Mouse (Mus musculus) embryonic facial prominence, embryonic 13.5 days (tissue): ENCODE measurements around the gene Neu1. TPM values are rescaled to one million over a fixed set of nuclear protein-coding genes. Genes with fewer than 3 reads are reported as not detected.
"Not testable (repeated sequence)": the region's sequence is repeated elsewhere in the genome, so short reads cannot be mapped to it uniquely, and the experiment has no call there.

Experiments used
- ATAC-seq: fragments of 200-750 bp; cut with Nextera tagmentation; 2 replicates; pipeline ENCODE4 v1.8.0; 2017; ENCODE audit warnings: low read depth; ENCODE audit not compliant: insufficient number of reproducible peaks, insufficient read depth, low FRiP score, low TSS enrichment
- H3K27ac ChIP-seq: fragments of 300-500 bp; sonication (generic); 2 replicates; pipeline ENCODE4 v1.5.1; 2015; ENCODE audit warnings: moderate library complexity, mild to moderate bottlenecking, inconsistent platforms
- H3K27me3 ChIP-seq: fragments of 300-500 bp; sonication (generic); 2 replicates; pipeline ENCODE4 v1.6.1; 2015; ENCODE audit warnings: mild to moderate bottlenecking, inconsistent platforms
- H3K36me3 ChIP-seq: fragments of 300-500 bp; sonication (generic); 2 replicates; pipeline ENCODE4 v1.6.1; 2015; ENCODE audit warnings: mild to moderate bottlenecking, inconsistent platforms
- H3K4me1 ChIP-seq: fragments of 300-500 bp; sonication (generic); 2 replicates; pipeline ENCODE4 v1.6.1; 2015; ENCODE audit warnings: inconsistent platforms
- H3K4me2 ChIP-seq: fragments of 300-500 bp; sonication (generic); 2 replicates; pipeline ENCODE4 v1.6.1; 2015; ENCODE audit warnings: moderate library complexity, mild to moderate bottlenecking, inconsistent platforms
- H3K4me3 ChIP-seq: fragments of 300-500 bp; sonication (generic); 2 replicates; pipeline ENCODE4 v1.5.1; 2015; ENCODE audit warnings: mild to moderate bottlenecking, inconsistent platforms
- H3K9ac ChIP-seq: fragments of 300-500 bp; sonication (generic); 2 replicates; pipeline ENCODE4 v1.6.1; 2015; ENCODE audit warnings: mild to moderate bottlenecking, inconsistent platforms
- H3K9me3 ChIP-seq: fragments of 300-500 bp; sonication (generic); 2 replicates; pipeline ENCODE4 v1.6.1; 2016; ENCODE audit warnings: inconsistent platforms
- WGBS: fragments of 180-500 bp; shearing (Covaris S2); methylation state at CpG from one replicate; pipeline ENCODE4 v1.1.7; 2015; ENCODE audit warnings: mixed read lengths; 5-methylcytosine and 5-hydroxymethylcytosine counted together
- polyA plus RNA-seq: library from polyadenylated mRNA; unstranded; fragments of >200 nt; fragmentation: Nextera tagmentation; extraction: Ambion mirVana; gene quantifications from 2 replicates; pipeline ENCODE4 v1.2.1, GENCODE M21; 2015

Neu1 gene
- polyA plus RNA-seq, 1 experiment from 2014 or later: 18.8 TPM

DNA sequence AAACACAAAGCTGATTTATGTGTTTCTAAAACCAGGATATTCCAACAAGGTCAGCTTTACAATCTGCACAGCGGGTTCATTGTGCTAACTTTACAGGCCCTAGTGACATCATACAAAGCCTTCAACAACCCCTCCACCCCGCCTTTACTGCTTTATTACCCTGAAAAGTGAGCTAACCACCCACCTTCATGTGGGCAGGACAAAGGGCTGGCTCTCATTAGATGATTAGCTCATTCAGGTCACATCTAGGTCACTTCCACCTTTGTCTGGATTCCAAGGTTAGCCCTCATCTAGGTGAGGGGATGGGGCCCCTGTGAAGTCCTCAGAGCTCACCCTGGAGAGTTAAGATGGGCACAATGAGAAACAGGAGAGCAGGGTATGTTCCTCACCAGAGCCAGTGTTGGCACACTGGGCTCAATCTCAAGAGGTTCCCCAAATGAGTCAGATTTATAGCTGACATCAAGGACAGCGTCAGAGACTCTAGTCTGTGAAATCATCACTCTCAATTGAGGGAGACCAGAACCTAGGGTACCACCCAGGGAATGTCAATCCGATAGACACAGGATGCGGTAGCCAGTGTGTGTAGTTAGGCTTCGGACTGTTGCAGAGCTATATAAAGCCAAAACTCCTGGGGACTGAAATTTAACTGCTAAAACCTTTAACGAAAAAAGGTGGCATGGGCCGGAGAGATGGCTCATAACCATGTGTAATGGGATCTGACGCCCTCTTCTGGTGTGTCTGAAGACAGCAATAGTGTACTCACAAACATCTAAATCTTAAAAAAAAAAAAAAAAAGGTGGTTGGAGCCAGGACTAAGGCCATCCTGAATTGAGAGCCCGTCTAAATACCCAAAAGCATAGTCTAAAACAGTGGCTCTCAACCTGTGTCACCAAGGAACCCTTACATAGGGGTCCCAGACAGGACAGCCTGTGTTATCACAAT lies 19.7 kb downstream of the Neu1 start:
- H3K27me3 ChIP-seq: peaks cover under 1% of the 10 kb centered on the region
- peaks cover 20% of the 10 kb centered on the region for H3K36me3 ChIP-seq
- peak overlapping the region; percentile 94 for H3K4me3 ChIP-seq
- 28% methylated on average over 10 of the region's 10 CpGs for WGBS
- H3K9ac ChIP-seq: peak overlapping the region; percentile 100
- peaks cover 10% of the 10 kb centered on the region for H3K4me1 ChIP-seq
- peak overlapping the region; percentile 94 for H3K27ac ChIP-seq
- H3K4me2 ChIP-seq: peak overlapping the region; percentile 72
- H3K9me3 ChIP-seq: no peaks in the 10 kb centered on the region
- no peak for ATAC-seq

DNA sequence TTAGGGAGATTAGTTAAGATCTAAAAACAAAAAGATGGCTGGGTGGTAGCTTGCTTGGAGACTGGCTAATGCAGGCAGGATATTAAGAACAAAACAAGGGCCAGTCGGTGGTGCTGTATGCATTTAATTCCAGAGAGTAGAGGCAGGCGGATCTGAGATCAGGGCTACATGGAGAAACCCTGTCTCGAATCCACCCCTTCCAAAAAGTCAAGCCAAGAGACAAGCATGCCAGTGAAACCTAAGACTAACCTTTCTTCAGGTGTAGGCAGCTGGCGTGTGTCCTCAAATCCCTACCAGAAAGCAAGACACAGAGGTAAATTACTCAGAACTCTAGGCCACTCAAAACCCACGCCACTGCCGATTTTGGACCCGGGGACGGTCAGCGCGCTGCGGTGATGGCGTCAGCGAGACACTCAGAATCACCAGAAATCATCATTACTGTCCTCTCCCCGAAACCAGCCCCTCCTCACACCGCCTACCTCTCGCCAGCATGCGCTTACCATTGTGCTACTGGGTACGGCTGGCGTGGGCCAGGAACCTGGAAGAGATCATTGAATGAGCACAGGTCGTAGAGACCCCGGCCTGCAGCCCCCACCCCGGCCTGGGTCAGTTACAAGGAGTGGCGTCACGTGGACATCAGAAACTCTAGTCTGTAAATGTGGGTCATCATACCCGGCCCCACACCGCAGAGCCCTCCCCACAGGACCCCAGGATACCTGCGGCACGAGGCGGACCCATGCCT lies 20.8 kb downstream of the Neu1 start:
- H3K27me3 ChIP-seq: peaks cover 5% of the 10 kb centered on the region
- WGBS: under 1% methylated on average over 29 of the region's 29 CpGs
- peak overlapping the region; percentile 72 for H3K4me2 ChIP-seq
- peaks cover 10% of the 10 kb centered on the region for H3K4me1 ChIP-seq
- H3K36me3 ChIP-seq: peaks cover 20% of the 10 kb centered on the region
- peak overlapping the region; percentile 94 for H3K4me3 ChIP-seq
- H3K9ac ChIP-seq: peak overlapping the region; percentile 100
- peak overlapping the region; percentile 94 for H3K27ac ChIP-seq
- H3K9me3 ChIP-seq: no peaks in the 10 kb centered on the region
- ATAC-seq: peak; percentile 60

DNA sequence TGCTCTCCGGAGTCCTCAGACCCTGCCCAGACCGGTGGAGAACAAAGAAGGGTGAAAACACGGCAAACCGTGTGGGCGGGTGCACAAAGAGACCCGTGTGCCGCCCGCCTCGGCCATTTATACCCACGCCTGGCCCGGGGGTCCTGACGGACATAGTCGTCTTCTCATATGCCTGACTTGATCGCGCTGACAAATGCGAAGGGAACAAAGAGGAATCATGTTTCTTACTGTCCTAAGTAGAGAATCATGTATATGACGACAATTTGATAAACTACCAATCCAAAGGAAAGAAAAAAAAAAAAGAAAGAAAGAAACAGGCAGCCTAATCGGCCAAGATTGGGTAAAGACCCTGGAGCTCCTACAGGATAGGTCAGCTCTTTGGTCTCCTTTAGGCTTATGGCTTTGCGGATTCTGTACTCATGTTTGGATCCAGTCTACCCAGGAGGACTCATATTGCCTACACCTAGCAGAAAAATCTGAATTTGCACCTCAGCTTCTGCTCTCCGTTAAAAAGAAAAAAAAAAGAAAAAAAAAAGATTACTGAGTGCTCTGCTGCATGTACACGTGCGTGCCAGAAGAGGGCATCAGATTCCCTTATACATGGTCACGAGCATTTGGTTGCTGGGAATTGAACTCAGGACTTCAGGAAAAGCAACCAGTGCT lies 21.5 kb downstream of the Neu1 start:
- under 1% methylated on average over 23 of the region's 23 CpGs for WGBS
- Histone ChIP-seq H3K36me3 (peaks cover 20% of the 10 kb centered on the region), H3K4me3 (peak overlapping the region; percentile 94), H3K27ac (peak overlapping the region; percentile 94), H3K27me3 (peaks cover 7% of the 10 kb centered on the region), H3K4me1 (peaks cover 10% of the 10 kb centered on the region), H3K9me3 (no peaks in the 10 kb centered on the region), H3K4me2 (peak overlapping the region; percentile 72), H3K9ac (peak overlapping the region; percentile 100)
- ATAC-seq: peak; percentile 69

DNA sequence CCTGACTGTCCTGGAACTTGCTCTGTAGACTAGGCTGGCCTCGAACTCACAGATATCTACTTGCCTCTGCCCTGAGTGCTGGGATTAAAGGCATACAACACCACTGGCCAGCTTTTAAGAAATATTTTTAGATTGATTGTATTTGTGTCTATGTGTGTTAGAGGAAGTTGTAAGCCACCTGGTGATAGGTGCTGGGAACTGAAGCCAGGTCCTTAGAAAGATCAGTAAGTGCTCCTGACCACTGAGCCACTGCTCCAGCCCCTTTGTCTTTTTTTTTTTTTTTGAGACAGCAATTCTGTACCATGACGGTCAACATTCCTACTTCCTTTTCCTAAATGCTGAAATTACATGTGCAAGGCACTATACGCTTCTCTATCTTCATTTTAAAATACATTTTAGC lies 22.2 kb downstream of the Neu1 start:
- Histone ChIP-seq H3K36me3 (peaks cover 20% of the 10 kb centered on the region), H3K27me3 (peaks cover 7% of the 10 kb centered on the region), H3K4me3 (peak overlapping the region; percentile 94), H3K9me3 (no peaks in the 10 kb centered on the region), H3K27ac (peak overlapping the region; percentile 94; the same call in 1 of the 2 replicates), H3K9ac (no peak overlapping the region), H3K4me1 (peaks cover 10% of the 10 kb centered on the region), H3K4me2 (peak overlapping the region; percentile 72)
- ATAC-seq: no peak
- 90% methylated on average over 3 of the region's 3 CpGs for WGBS

- Histone ChIP-seq H3K9ac (no peak overlapping the region), H3K4me2 (no peak overlapping the region), H3K27me3 (peaks cover 7% of the 10 kb centered on the region), H3K4me3 (no peak overlapping the region), H3K9me3 (no peaks in the 10 kb centered on the region), H3K27ac (no peak overlapping the region), H3K4me1 (peaks cover 10% of the 10 kb centered on the region), H3K36me3 (peaks cover 20% of the 10 kb centered on the region)
- 82% methylated on average over 4 of the region's 4 CpGs for WGBS
- ATAC-seq: no peak
Measured at GRCm38 (mm10) chr17:34953904-34954303, 22.9 kb downstream of the Neu1 start.

- no peak for ATAC-seq
- Histone ChIP-seq H3K4me1 (peaks cover 11% of the 10 kb centered on the region), H3K36me3 (peaks cover 15% of the 10 kb centered on the region), H3K27me3 (peaks cover 7% of the 10 kb centered on the region), H3K9ac (peak overlapping the region; percentile 44), H3K9me3 (no peaks in the 10 kb centered on the region), H3K27ac (no peak overlapping the region), H3K4me3 (no peak overlapping the region), H3K4me2 (no peak overlapping the region)
- 54% methylated on average over 4 of the region's 4 CpGs for WGBS
Measured at GRCm38 (mm10) chr17:34954831-34955230, 23.8 kb downstream of the Neu1 start.

DNA sequence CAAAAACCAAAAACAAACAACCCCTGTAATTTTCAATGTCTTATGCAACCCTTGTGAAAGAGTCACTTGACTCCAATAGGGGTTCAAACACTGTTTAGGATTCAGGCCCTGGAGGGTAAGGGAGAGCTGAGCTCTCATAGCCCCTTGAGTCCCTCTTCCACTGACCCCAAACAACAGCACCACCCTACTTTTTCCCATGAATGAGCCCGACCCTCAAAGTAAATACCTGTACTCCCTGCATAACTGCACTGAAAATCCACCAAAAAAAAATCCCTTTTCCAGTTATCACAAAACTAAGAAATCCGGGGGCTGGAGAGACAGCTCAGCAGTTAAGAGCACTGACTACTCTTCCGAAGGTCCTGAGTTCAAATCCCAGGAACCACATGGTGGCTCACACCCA lies 24.8 kb downstream of the Neu1 start:
- ATAC-seq: no peak
- Histone ChIP-seq H3K27me3 (peaks cover 7% of the 10 kb centered on the region), H3K4me3 (no peak overlapping the region), H3K9ac (no peak overlapping the region), H3K4me2 (no peak overlapping the region), H3K36me3 (peaks cover 4% of the 10 kb centered on the region), H3K9me3 (no peaks in the 10 kb centered on the region), H3K27ac (no peak overlapping the region), H3K4me1 (peaks cover 10% of the 10 kb centered on the region)
- 83% methylated on average over 3 of the region's 3 CpGs for WGBS

- peaks cover 7% of the 10 kb centered on the region for H3K4me1 ChIP-seq
- WGBS: 37% methylated on average over 1 of the region's 1 CpGs
- no peak overlapping the region for H3K9ac ChIP-seq
- peaks cover 7% of the 10 kb centered on the region for H3K27me3 ChIP-seq
- H3K27ac ChIP-seq: no peak overlapping the region
- no peak overlapping the region for H3K4me2 ChIP-seq
- no peak for ATAC-seq
- no peaks in the 10 kb centered on the region for H3K9me3 ChIP-seq
- no peaks in the 10 kb centered on the region for H3K36me3 ChIP-seq
- H3K4me3 ChIP-seq: no peak overlapping the region
Measured at GRCm38 (mm10) chr17:34956340-34956739, 25.3 kb downstream of the Neu1 start.

DNA sequence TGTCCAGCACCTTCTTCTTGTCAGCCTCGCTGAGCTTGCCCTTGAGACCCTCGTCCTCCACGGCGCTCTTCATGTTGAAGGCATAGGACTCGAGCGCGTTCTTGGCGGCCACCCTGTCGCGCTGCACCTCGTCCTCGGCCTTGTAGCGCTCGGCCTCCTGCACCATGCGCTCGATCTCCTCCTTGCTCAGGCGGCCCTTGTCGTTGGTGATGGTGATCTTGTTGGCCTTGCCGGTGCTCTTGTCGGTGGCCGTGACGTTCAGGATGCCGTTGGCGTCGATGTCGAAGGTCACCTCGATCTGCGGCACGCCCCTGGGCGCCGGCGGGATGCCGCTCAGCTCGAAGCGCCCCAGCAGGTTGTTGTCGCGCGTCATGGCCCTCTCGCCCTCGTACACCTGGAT lies 26.2 kb downstream of the Neu1 start:
- WGBS: 17% methylated on average over 36 of the region's 40 CpGs
- H3K9ac ChIP-seq, H3K9me3 ChIP-seq, H3K27ac ChIP-seq, H3K4me3 ChIP-seq, H3K27me3 ChIP-seq, H3K36me3 ChIP-seq, H3K4me2 ChIP-seq, ATAC-seq: not testable (repeated sequence)
- H3K4me1 ChIP-seq: peaks cover 12% of the 10 kb centered on the region

GRCm38 (mm10) chr17:34957966-34958365 lies 26.9 kb downstream of the Neu1 start:
- not testable (repeated sequence) for H3K27me3 ChIP-seq, H3K4me3 ChIP-seq, H3K27ac ChIP-seq, H3K36me3 ChIP-seq, ATAC-seq, H3K9ac ChIP-seq, H3K9me3 ChIP-seq
- 16% methylated on average over 22 of the region's 40 CpGs for WGBS
- Histone ChIP-seq H3K4me2 (0 out of 2 replicates have a peak overlapping the region, but pooled peaks have one; percentile 14), H3K4me1 (peaks cover 12% of the 10 kb centered on the region)

- H3K27ac ChIP-seq, H3K36me3 ChIP-seq, H3K9me3 ChIP-seq, H3K9ac ChIP-seq: not testable (repeated sequence)
- Histone ChIP-seq H3K4me1 (peaks cover 12% of the 10 kb centered on the region), H3K27me3 (peaks cover 11% of the 10 kb centered on the region), H3K4me2 (peak overlapping the region; percentile 65), H3K4me3 (peak overlapping the region; percentile 56)
- ATAC-seq: 0 out of 2 replicates have a peak, but pooled peaks have one; percentile 7
- under 1% methylated on average over 31 of the region's 47 CpGs for WGBS
Measured at GRCm38 (mm10) chr17:34958734-34959129, 27.7 kb downstream of the Neu1 start.
